Mouse (Mus musculus) G1E (cell line): ENCODE results near the gene Shank2.

ENCODE experiments used
- CTCF ChIP-seq: IDR thresholded peaks from 2 replicates; pipeline ENCODE4 v1.5.1; 2012; ENCODE audit warnings: low read depth, low read length, inconsistent platforms, mixed read lengths
- GATA1 ChIP-seq: IDR thresholded peaks from 2 replicates; pipeline ENCODE4 v1.6.1; 2012; ENCODE audit warnings: borderline replicate concordance, low read length, inconsistent platforms, mixed read lengths
- GATA2 ChIP-seq: IDR thresholded peaks from 2 replicates; pipeline ENCODE4 v1.6.1; 2012; ENCODE audit warnings: low read depth, low read length, inconsistent platforms, borderline replicate concordance
- POLR2AphosphoS5 ChIP-seq: IDR thresholded peaks from 2 replicates; pipeline ENCODE4 v1.6.1; 2012; ENCODE audit warnings: low read depth, low read length, inconsistent platforms; ENCODE audit not compliant: insufficient replicate concordance
- TAL1 ChIP-seq: conservative IDR thresholded peaks from 2 replicates; pipeline ENCODE4 v1.6.1; 2012; ENCODE audit warnings: low read depth, low read length, inconsistent platforms, mixed read lengths

DNA sequence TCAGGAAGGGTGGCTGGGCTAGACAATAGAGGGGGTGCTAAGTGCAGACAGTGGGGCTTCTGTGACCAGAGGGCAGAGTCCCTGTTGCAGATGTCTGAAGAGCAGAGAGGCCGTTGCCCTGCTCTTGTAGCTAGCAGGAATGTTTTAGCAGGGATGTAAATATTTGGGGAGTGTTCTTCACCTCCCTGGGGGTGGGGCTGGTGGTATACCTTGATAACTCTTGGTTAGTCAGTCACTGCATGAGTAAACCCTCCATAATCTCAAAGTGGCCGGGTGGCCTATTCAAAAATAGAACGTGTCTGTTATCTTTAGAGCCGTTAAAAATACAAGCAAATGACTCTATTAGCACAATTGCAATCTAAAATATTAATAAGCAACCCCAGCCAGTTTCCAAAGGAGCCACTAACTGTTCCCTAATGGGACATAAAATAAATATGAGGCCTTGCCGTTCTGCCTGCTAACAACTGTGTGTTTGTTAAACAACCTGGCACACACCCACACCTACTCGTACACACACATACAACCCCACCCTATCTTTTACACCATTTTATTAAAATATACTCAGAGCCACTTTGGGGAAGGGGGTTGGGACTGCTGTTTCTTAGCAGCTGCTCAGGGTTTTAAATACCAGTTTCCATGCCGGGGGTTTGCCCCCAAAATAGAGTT lies 200.4 kb downstream of the Shank2 start:
- TF ChIP-seq CTCF (no peak), TAL1 (no peak), GATA2 (no peak), GATA1 (no peak), POLR2AphosphoS5 (no peak)
